Mouse (Mus musculus): ENCODE measurements around the gene Sar1b. TPM values are rescaled to one million over a fixed set of nuclear protein-coding genes. Genes with fewer than 3 reads are reported as not detected.
"Not testable (repeated sequence)": the region's sequence is repeated elsewhere in the genome, so short reads cannot be mapped to it uniquely, and the experiment has no call there.

Sar1b gene
- polyA plus RNA-seq, 1 experiment, result 40.5 TPM

- 27% methylated on average over 5 of the region's 5 CpGs for WGBS
- DNase-seq (ENCODE audit: low read depth, low spot score), result no peak
Observed at GRCm38 (mm10) chr11:51768296-51768695, 4.8 kb downstream of the Sar1b start.

GRCm38 (mm10) chr11:51775507-51775906, 12.0 kb downstream of the Sar1b start:
- no peak for DNase-seq (ENCODE audit: low read depth, low spot score)
- WGBS, result 91% methylated on average over 3 of the region's 3 CpGs

GRCm38 (mm10) chr11:51777478-51777877, 14.0 kb downstream of the Sar1b start:
- 64% methylated on average over 5 of the region's 5 CpGs for WGBS
- DNase-seq (ENCODE audit: low read depth, low spot score), result no peak

GRCm38 (mm10) chr11:51780773-51781267, 17.3 kb downstream of the Sar1b start:
- WGBS, result 91% methylated on average over 9 of the region's 9 CpGs

GRCm38 (mm10) chr11:51782721-51783120, 19.2 kb downstream of the Sar1b start:
- WGBS, result 89% methylated on average over 6 of the region's 6 CpGs
- DNase-seq (ENCODE audit: low read depth, low spot score), result no peak

More at GRCm38 (mm10) chr11:51780773-51781267, 17.3 kb downstream of the Sar1b start:
- DNase-seq (ENCODE audit: low read depth, low spot score), result no peak

- no peak for DNase-seq (ENCODE audit: low read depth, low spot score)
- WGBS, result 93% methylated on average over 6 of the region's 6 CpGs
Observed at GRCm38 (mm10) chr11:51785926-51786325, 22.4 kb downstream of the Sar1b start.

- DNase-seq (ENCODE audit: low read depth, low spot score), result not testable (repeated sequence)
- WGBS, result 90% methylated on average over 4 of the region's 4 CpGs
Observed at GRCm38 (mm10) chr11:51789735-51790134, 26.2 kb downstream of the Sar1b start.

GRCm38 (mm10) chr11:51790662-51791061, 27.2 kb downstream of the Sar1b start:
- no peak for DNase-seq (ENCODE audit: low read depth, low spot score)
- 71% methylated on average over 7 of the region's 7 CpGs for WGBS

- peak; percentile 38 for DNase-seq (ENCODE audit: low read depth, low spot score)
- 32% methylated on average over 4 of the region's 4 CpGs for WGBS
Observed at GRCm38 (mm10) chr11:51796272-51796671, 32.8 kb downstream of the Sar1b start.

- DNase-seq (ENCODE audit: low read depth, low spot score), result no peak
- WGBS, result 22% methylated on average over 8 of the region's 8 CpGs
Observed at GRCm38 (mm10) chr11:51800634-51801325, 37.3 kb downstream of the Sar1b start.

- WGBS, result 16% methylated on average over 17 of the region's 17 CpGs
- DNase-seq (ENCODE audit: low read depth, low spot score), result peak; percentile 79
Observed at GRCm38 (mm10) chr11:51805221-51805981, 41.9 kb downstream of the Sar1b start.

GRCm38 (mm10) chr11:51807108-51807879, 43.8 kb downstream of the Sar1b start:
- DNase-seq (ENCODE audit: low read depth, low spot score), result no peak
- WGBS, result 28% methylated on average over 13 of the region's 13 CpGs

- 63% methylated on average over 6 of the region's 6 CpGs for WGBS
- no peak for DNase-seq (ENCODE audit: low read depth, low spot score)
Observed at GRCm38 (mm10) chr11:51809632-51810224, 46.2 kb downstream of the Sar1b start.

- WGBS, result 86% methylated on average over 4 of the region's 4 CpGs
- no peak for DNase-seq (ENCODE audit: low read depth, low spot score)
Observed at GRCm38 (mm10) chr11:51811230-51811629, 47.7 kb downstream of the Sar1b start.

GRCm38 (mm10) chr11:51812022-51812546, 48.6 kb downstream of the Sar1b start:
- no peak for DNase-seq (ENCODE audit: low read depth, low spot score)
- WGBS, result 92% methylated on average over 8 of the region's 8 CpGs

- peak; percentile 65 for DNase-seq (ENCODE audit: low read depth, low spot score)
- 29% methylated on average over 6 of the region's 6 CpGs for WGBS
Observed at GRCm38 (mm10) chr11:51817756-51818155, 54.3 kb downstream of the Sar1b start.

- 94% methylated on average over 4 of the region's 4 CpGs for WGBS
- DNase-seq (ENCODE audit: low read depth, low spot score), result no peak
Observed at GRCm38 (mm10) chr11:51818837-51819236, 55.4 kb downstream of the Sar1b start.

- 79% methylated on average over 3 of the region's 3 CpGs for WGBS
- DNase-seq (ENCODE audit: low read depth, low spot score), result peak; percentile 50
Observed at GRCm38 (mm10) chr11:51819964-51820363, 56.5 kb downstream of the Sar1b start.

GRCm38 (mm10) chr11:51820861-51821260, 57.4 kb downstream of the Sar1b start:
- WGBS, result 29% methylated on average over 11 of the region's 11 CpGs
- peak; percentile 46 for DNase-seq (ENCODE audit: low read depth, low spot score)
